Mouse (Mus musculus): ENCODE measurements at regions not wholly inside any gene's neighbourhood (a gene's known extent, or its start where the extent isn't known, plus 50 kb on each side); places are given as distances from the start of the nearest gene placed in this dataset.

GRCm38 (mm10) chr3:128723100-128723499, 476.6 kb upstream of the Pitx2 start:
- Histone ChIP-seq H3K27ac (ENCODE audit: insufficient read depth, low read depth, low read length) (no peak overlapping the region), H3K4me3 (ENCODE audit: insufficient read depth, low read length) (no peak overlapping the region), H3K4me1 (ENCODE audit: control insufficient read depth, insufficient read depth, low read length) (no peaks in the 10 kb centered on the region)
- TF ChIP-seq CTCF (IDR thresholded peaks at IDR 0.05; ENCODE audit: low read depth, low read length) (no peak), POLR2A (IDR thresholded peaks at IDR 0.05; ENCODE audit: borderline replicate concordance, low read depth, low read length) (no peak)

- Histone ChIP-seq H3K27ac (ENCODE audit: insufficient read depth, low read depth, low read length) (no peak overlapping the region), H3K4me1 (ENCODE audit: control insufficient read depth, insufficient read depth, low read length) (no peaks in the 10 kb centered on the region), H3K4me3 (ENCODE audit: insufficient read depth, low read length) (no peak overlapping the region)
- TF ChIP-seq POLR2A (IDR thresholded peaks at IDR 0.05; ENCODE audit: borderline replicate concordance, low read depth, low read length) = no peak
- no peak for TF ChIP-seq CTCF (IDR thresholded peaks at IDR 0.05; ENCODE audit: low read depth, low read length)
These were observed 479.4 kb upstream of the Pitx2 start for GRCm38 (mm10) chr3:128720276-128720675.

- H3K27ac ChIP-seq (ENCODE audit: insufficient read depth, low read depth, low read length) = no peak overlapping the region
- no peak for TF ChIP-seq CTCF (IDR thresholded peaks at IDR 0.05; ENCODE audit: low read depth, low read length)
- TF ChIP-seq POLR2A (IDR thresholded peaks at IDR 0.05; ENCODE audit: borderline replicate concordance, low read depth, low read length) = no peak
- H3K4me3 ChIP-seq (ENCODE audit: insufficient read depth, low read length) = no peak overlapping the region
- H3K4me1 ChIP-seq (ENCODE audit: control insufficient read depth, insufficient read depth, low read length) = no peaks in the 10 kb centered on the region
These were observed 480.5 kb upstream of the Pitx2 start for GRCm38 (mm10) chr3:128719226-128719625.

DNA sequence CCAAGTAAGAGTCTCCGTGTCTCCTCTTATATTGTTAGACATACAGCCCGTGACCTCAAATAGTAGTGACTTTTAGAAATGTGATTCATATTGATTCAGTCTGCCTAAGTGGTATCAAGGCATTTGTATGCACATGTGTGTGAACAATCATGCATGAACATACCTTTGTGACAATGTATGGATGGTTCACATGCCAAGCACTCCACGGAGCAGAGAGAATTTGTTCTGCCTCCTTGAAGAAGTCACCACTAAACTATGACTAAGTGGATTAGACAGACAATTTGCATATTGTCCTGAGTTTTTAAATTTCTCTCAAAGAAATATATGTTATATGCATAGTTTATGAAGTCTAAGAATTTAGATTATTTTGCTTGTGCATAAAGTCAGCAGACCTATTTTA, 492.4 kb upstream of the Pitx2 start:
- no peak overlapping the region for H3K27ac ChIP-seq (ENCODE audit: insufficient read depth, low read depth, low read length)
- H3K4me3 ChIP-seq (ENCODE audit: insufficient read depth, low read length) = no peak overlapping the region
- TF ChIP-seq POLR2A (IDR thresholded peaks at IDR 0.05; ENCODE audit: borderline replicate concordance, low read depth, low read length) (no peak), CTCF (IDR thresholded peaks at IDR 0.05; ENCODE audit: low read depth, low read length) (no peak)
- no peaks in the 10 kb centered on the region for H3K4me1 ChIP-seq (ENCODE audit: control insufficient read depth, insufficient read depth, low read length)

GRCm38 (mm10) chr3:128668468-128669127, 531.1 kb upstream of the Pitx2 start:
- Histone ChIP-seq H3K27ac (ENCODE audit: insufficient read depth, low read depth, low read length) (no peak overlapping the region), H3K4me3 (ENCODE audit: insufficient read depth, low read length) (no peak overlapping the region), H3K4me1 (ENCODE audit: control insufficient read depth, insufficient read depth, low read length) (no peaks in the 10 kb centered on the region)
- TF ChIP-seq POLR2A (IDR thresholded peaks at IDR 0.05; ENCODE audit: borderline replicate concordance, low read depth, low read length) (no peak), CTCF (IDR thresholded peaks at IDR 0.05; ENCODE audit: low read depth, low read length) (no peak)

DNA sequence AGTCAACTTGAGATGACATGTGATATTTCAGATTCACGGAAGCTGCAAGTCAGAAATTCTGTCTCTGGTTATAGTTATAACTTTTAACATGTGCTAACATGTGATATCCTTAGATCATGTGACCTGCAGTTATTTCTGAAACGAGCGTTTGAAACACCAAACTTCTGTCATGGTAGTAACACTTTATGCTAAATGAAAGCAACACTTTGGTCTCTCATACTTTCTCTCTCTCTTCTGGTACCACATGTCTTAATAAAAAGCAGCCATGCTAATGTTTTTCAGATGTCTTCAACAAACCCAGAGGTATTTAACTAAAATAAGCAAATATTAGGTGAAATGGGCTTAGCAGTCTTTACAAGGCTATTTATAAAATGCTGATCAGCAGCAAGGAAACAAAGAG, 534.5 kb upstream of the Pitx2 start:
- Histone ChIP-seq H3K4me1 (ENCODE audit: control insufficient read depth, insufficient read depth, low read length) (no peaks in the 10 kb centered on the region), H3K4me3 (ENCODE audit: insufficient read depth, low read length) (no peak overlapping the region), H3K27ac (ENCODE audit: insufficient read depth, low read depth, low read length) (no peak overlapping the region)
- TF ChIP-seq POLR2A (IDR thresholded peaks at IDR 0.05; ENCODE audit: borderline replicate concordance, low read depth, low read length) = no peak
- TF ChIP-seq CTCF (IDR thresholded peaks at IDR 0.05; ENCODE audit: low read depth, low read length) = no peak

DNA sequence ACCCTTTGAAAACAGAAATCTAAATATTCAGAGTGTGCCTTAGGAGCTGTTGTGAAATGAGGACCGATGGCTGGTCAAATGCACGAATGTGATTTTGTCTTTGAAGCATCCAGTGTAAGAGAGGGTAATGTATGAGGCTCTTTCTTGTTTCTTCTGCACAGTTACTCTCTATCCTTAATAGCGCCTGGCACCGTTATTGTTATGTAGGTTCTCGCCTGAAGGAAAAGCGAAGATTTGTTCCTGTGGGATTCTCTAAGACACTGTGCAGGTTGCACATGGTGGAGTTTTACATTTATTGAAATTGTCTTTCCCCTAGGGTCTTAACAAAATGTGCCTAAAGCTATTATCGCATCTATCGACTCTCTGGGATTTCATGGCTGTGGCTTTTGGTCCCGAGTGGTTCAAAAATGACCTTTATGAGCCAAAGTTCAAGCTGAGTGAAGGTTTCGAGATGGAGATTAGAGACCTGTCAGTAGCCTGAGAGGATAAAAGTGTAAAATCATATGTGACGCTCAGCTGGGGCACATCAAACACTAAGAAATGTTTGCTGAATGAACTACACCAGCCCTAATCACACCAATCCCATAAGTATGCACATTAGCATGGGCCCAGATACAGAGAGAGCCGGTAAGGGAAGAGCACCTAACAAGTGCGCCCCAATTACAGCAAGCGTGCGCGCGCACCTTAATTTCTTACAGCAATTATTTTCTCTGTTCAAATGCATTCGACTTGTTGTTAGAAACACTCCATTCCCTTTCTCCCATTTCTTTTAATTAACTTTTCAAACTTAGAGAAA, 562.5 kb upstream of the Pitx2 start:
- Histone ChIP-seq H3K4me3 (ENCODE audit: insufficient read depth, low read length) (no peak overlapping the region), H3K27ac (ENCODE audit: insufficient read depth, low read depth, low read length) (no peak overlapping the region), H3K4me1 (ENCODE audit: control insufficient read depth, insufficient read depth, low read length) (no peaks in the 10 kb centered on the region)
- TF ChIP-seq CTCF (IDR thresholded peaks at IDR 0.05; ENCODE audit: low read depth, low read length) (no peak), POLR2A (IDR thresholded peaks at IDR 0.05; ENCODE audit: borderline replicate concordance, low read depth, low read length) (no peak)

DNA sequence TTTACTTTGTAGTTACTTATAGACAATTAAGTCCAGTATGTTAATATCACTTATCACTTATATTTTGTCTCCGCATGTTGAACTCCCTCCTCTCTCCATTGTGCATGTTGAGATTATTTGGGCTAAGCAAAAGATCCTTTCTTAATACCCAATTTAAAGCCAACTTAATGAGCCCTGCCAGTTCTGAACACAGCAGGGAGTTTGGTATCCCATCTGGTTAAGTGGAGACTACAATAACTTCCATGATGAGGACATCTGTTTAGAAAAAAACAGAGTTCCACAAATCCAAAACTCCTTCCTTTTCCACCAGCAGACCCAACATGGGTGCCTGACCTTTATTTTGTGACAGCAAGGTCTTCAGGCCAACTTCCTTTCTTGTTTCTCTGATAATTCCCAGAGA, 572.0 kb upstream of the Pitx2 start:
- Histone ChIP-seq H3K4me3 (ENCODE audit: insufficient read depth, low read length) (no peak overlapping the region), H3K4me1 (ENCODE audit: control insufficient read depth, insufficient read depth, low read length) (no peaks in the 10 kb centered on the region), H3K27ac (ENCODE audit: insufficient read depth, low read depth, low read length) (no peak overlapping the region)
- no peak for TF ChIP-seq CTCF (IDR thresholded peaks at IDR 0.05; ENCODE audit: low read depth, low read length)
- no peak for TF ChIP-seq POLR2A (IDR thresholded peaks at IDR 0.05; ENCODE audit: borderline replicate concordance, low read depth, low read length)

DNA sequence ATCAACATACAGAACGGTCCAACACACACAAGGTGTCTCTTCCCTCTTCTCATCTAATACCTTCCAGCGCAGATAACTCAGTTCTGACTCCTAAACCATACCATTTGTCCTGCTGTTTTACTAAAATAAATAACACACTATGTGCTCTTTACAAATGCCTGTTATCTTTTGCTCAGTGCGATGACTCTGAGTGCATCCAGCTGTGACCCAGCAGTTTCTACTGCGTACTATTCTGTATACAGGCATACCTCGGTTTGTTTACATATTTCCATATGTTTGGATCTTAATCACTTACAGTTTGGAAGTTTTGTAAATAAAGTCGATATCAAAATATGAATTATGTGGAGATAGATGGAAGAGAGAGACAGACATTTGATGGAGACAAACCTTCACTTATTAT, 583.0 kb upstream of the Pitx2 start:
- TF ChIP-seq POLR2A (IDR thresholded peaks at IDR 0.05; ENCODE audit: borderline replicate concordance, low read depth, low read length) = no peak
- no peak for TF ChIP-seq CTCF (IDR thresholded peaks at IDR 0.05; ENCODE audit: low read depth, low read length)
- Histone ChIP-seq H3K4me3 (ENCODE audit: insufficient read depth, low read length) (no peak overlapping the region), H3K4me1 (ENCODE audit: control insufficient read depth, insufficient read depth, low read length) (no peaks in the 10 kb centered on the region), H3K27ac (ENCODE audit: insufficient read depth, low read depth, low read length) (no peak overlapping the region)

DNA sequence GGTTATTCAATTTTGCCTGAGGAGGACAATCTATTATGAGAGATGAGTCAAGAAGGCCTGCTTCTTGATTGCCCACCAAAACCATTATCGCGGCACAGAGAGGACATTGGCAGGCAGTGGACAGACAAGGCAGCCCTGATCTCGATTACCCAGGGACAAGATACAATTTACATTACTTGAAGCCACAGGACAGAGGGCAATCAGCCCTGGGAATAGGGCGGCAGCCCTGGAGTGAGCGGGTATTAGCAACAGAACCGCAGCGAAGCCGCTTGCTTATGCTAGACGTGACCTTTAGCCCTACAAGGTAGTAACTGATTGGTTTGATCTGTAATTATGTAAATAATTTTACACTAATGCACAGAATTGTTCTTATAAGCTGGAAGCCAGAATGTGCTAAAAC, 586.0 kb upstream of the Pitx2 start:
- no peak for TF ChIP-seq POLR2A (IDR thresholded peaks at IDR 0.05; ENCODE audit: borderline replicate concordance, low read depth, low read length)
- TF ChIP-seq CTCF (IDR thresholded peaks at IDR 0.05; ENCODE audit: low read depth, low read length) = no peak
- Histone ChIP-seq H3K4me3 (ENCODE audit: insufficient read depth, low read length) (no peak overlapping the region), H3K27ac (ENCODE audit: insufficient read depth, low read depth, low read length) (no peak overlapping the region), H3K4me1 (ENCODE audit: control insufficient read depth, insufficient read depth, low read length) (no peaks in the 10 kb centered on the region)
